Mouse (Mus musculus): Measurements from ENCODE around the gene Tnc.

GRCm38 (mm10) chr4:64009936-64010335 lies 36.9 kb downstream of the Tnc start:
- no peak for TF ChIP-seq POLR2A (IDR thresholded peaks at IDR 0.05; ENCODE audit: borderline replicate concordance, control insufficient read depth, low read depth, low read length)
- no peak for TF ChIP-seq CTCF (IDR thresholded peaks at IDR 0.05; ENCODE audit: control insufficient read depth, insufficient read depth, low read length)
